Mouse (Mus musculus) CD4-positive helper T cell, adult 2 months (primary cell): ENCODE results near the gene Tcf19.
"Not testable (repeated sequence)": the region's sequence is repeated elsewhere in the genome, so short reads cannot be mapped to it uniquely, and the experiment has no call there.

Experiments used
- DNase-seq: peaks from one replicate; pipeline ENCODE4 v3.0.0-alpha.2; 2012; ENCODE audit warnings: low read depth, missing footprints, low spot score

The Tcf19 gene

DNA sequence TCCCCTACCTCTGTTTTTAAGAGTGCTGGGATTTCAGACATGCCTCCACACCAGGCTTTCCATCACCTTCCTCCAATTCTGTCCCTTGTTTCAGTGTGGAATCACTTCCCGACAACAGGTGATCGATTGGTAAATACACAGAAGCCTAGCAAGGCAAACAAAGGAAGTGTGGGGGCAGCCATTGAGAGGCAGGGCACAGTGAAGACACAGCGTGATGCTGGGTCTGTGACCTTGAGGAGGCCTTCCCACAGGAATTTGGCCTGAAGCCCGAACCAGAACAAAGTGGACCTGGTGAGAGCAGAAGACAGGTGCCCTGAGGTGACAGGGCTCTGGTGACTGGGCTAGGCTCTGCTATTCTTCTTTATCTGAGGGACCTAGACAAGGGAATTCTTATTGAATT is 30.9 kb downstream of the Tcf19 start:
- no peak for DNase-seq

DNA sequence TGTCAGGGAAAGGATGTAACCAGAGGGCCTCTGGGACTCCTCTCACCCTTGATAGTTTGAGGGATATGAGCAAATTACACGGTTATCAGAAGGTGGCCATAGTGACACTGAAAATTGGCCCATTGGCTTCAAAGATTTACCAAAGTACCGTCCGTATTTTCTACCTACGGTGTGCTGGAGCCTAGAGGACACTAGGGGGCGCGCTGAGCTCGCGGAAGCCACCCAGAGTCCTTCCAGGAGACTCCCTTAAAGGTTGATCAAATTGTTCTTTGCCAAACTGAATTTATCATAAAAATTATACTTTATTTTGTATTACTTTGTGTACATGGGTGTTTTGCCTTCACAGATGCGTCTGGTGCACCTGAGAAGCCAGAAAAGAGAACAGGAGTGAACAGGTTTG is 32.6 kb downstream of the Tcf19 start:
- DNase-seq = peak; percentile 66

DNA sequence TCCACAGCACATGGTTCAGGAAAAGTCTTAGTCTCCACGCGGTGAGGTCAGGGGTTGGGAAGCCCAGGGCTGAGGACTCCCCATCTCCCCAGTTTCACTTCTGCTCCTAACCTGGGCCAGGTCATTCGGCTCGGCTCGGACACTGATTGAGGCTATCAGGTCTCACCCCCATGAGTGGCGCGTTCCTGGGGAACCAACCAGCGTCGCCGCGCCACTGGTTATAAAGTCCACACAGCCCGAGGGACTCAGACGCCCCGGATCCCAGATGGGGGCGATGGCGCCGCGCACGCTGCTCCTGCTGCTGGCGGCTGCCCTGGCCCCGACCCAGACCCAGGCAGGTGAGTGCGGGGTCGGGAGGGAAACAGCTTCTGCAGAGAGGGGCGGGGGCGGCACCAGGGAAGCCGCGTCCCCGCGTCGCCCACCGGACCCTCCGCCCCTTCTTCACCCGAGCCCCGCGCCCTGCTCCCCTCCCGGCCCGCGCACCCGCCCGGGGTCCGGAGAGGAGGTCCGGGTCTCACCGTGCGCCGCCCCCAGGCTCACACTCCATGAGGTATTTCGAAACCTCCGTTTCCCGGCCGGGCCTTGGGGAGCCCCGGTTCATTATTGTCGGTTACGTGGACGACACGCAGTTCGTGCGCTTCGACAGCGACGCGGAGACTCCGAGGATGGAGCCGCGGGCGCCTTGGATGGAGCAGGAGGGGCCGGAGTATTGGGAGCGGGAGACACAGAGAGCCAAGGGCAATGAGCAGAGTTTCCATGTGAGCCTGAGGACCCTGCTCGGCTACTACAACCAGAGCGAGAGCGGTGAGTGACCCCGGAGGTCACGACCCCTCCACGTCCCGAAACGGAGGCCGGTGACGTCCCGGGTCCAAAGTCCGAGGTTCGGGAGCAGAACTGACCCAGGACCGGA is 46.5 kb downstream of the Tcf19 start, which contains the start of gene H2-Q10:
Gene H2-Q10 (plus strand): TSS at position 248 of the 910 bp plus-strand sequence.
- DNase-seq = peak; percentile 34

DNA sequence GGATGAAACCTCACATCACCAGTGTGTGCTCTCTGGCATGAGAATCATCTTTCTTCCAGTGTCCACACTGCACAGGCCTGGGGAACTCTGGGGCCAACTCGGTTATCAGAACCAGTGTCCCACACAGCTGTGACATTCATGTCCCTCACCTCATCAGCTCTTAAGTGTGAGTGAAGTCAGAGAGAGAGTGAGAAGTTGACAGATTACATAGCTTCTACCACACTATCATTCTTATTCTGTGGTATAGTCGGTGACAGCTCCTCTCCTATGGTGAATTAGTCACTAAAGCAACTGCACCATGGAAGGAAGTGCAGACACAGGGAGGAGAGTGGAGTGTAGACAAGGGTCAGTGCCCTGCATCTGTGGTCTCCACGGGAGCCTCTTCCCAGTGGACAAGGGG is 47.7 kb downstream of the Tcf19 start:
- not testable (repeated sequence) for DNase-seq

DNA sequence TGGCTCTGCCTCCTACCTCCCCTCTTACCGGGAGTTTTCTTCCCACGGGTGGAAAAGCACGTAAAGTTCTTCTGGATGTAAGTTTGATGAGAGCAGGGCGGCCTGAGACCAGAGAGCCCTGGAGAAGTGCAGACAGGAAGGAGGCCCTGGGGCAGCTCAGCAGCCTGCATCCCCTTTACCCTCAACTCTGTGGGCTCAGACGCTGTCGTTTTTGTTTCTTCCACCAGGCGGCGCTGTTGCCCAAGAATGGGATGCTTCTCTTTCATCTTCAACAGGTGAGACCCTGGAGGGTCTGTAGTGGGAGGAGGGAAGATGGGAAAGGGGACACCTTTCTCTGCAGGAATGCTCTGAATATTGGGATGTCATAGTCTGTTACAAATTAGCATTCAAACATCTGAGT is 51.0 kb downstream of the Tcf19 start:
- peak; percentile 66 for DNase-seq
